Mouse (Mus musculus) heart, embryonic 15.5 days (tissue): Measurements from ENCODE around the gene Rtn1. TPM values are rescaled to one million over a fixed set of nuclear protein-coding genes. Genes with fewer than 3 reads are reported as not detected.

Experiments
- ATAC-seq: fragments of 200-750 bp; cut with Nextera tagmentation; replicated peaks from 2 replicates; pipeline ENCODE4 v1.8.0; 2017; ENCODE audit warnings: low read depth, moderate TSS enrichment; ENCODE audit not compliant: insufficient number of reproducible peaks, insufficient read depth, low FRiP score
- H3K27ac ChIP-seq: fragments of 300-500 bp; sonication (generic); 2 replicates; pipeline ENCODE4 v1.5.1; 2015; ENCODE audit warnings: mild to moderate bottlenecking, inconsistent platforms
- H3K27me3 ChIP-seq: fragments of 300-500 bp; sonication (generic); 2 replicates; pipeline ENCODE4 v1.6.1; 2015; ENCODE audit warnings: inconsistent platforms
- H3K36me3 ChIP-seq: fragments of 300-500 bp; sonication (generic); 2 replicates; pipeline ENCODE4 v1.6.1; 2015; ENCODE audit warnings: mild to moderate bottlenecking, inconsistent platforms
- H3K4me1 ChIP-seq: fragments of 300-500 bp; sonication (generic); replicated peaks from 2 replicates; pipeline ENCODE4 v1.6.1; 2015; ENCODE audit warnings: inconsistent platforms
- H3K4me2 ChIP-seq: fragments of 300-500 bp; sonication (generic); 2 replicates; pipeline ENCODE4 v1.6.1; 2015; ENCODE audit warnings: inconsistent platforms, mild to moderate bottlenecking, moderate library complexity
- H3K4me3 ChIP-seq: fragments of 300-500 bp; sonication (generic); 2 replicates; pipeline ENCODE4 v1.5.1; 2015; ENCODE audit warnings: mild to moderate bottlenecking, inconsistent platforms
- H3K9ac ChIP-seq: fragments of 300-500 bp; sonication (generic); 2 replicates; pipeline ENCODE4 v1.6.1; 2015; ENCODE audit warnings: mild to moderate bottlenecking, inconsistent platforms
- H3K9me3 ChIP-seq: fragments of 300-500 bp; sonication (generic); replicated peaks from 2 replicates; pipeline ENCODE4 v1.6.1; 2016; ENCODE audit warnings: inconsistent platforms
- WGBS: fragments of 180-500 bp; shearing (Covaris S2); methylation state at CpG from one replicate; pipeline ENCODE4 v1.1.7; 2015; ENCODE audit warnings: mixed read lengths; 5-methylcytosine and 5-hydroxymethylcytosine counted together
- polyA plus RNA-seq: library from polyadenylated mRNA; unstranded; fragments of >200 nt; fragmentation: Nextera tagmentation; extraction: Ambion mirVana; gene quantifications from 2 replicates; pipeline ENCODE4 v1.2.1, GENCODE M21; 2015

Gene Rtn1
- polyA plus RNA-seq, 1 experiment from 2014 or later, result 12.8 TPM

DNA sequence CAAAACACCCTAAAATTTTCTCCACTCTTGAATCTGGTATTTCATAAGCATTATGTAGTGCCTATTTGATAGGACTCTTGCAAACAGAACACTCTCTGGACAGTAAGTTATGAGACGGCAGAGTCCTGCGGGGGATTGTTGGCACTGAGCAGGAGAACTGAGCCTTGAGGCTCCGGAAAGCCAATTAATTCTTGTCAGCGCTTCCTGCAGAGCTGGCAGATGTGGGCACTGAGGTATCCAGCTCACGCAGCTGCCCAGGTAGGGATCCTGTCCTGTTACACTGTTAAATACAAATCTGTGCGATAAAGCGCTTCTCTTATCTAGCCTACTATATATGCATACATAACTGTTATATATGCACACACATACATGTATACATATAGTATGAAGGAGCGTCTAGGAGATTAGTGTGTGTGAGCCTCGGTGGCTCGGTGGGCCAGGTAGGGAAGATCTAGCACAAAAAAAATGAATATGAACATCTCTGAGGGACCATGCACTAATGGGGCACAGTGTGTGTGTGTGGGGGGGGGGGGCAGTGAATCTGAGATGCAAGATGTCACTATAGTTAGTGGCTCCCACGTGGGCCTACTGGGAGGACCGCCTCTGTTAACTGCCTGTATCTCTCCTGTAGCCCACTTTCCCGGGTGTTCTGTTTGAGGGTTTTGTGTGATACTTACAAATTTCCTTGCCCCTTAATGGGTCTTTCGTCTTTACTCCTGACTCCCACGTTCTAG, 93.0 kb downstream of the Rtn1 start:
- no peaks in the 10 kb centered on the region for H3K4me1 ChIP-seq
- H3K36me3 ChIP-seq, result no peaks in the 10 kb centered on the region
- no peak for ATAC-seq
- H3K4me3 ChIP-seq, result no peak overlapping the region
- no peak overlapping the region for H3K4me2 ChIP-seq
- H3K27me3 ChIP-seq, result no peaks in the 10 kb centered on the region
- WGBS, result 64% methylated on average over 15 of the region's 15 CpGs
- H3K27ac ChIP-seq, result no peak overlapping the region
- H3K9me3 ChIP-seq, result no peaks in the 10 kb centered on the region
- H3K9ac ChIP-seq, result no peak overlapping the region

- Histone ChIP-seq H3K27me3 (no peaks in the 10 kb centered on the region), H3K4me2 (no peak overlapping the region), H3K4me1 (no peaks in the 10 kb centered on the region), H3K36me3 (no peaks in the 10 kb centered on the region), H3K4me3 (no peak overlapping the region), H3K9me3 (no peaks in the 10 kb centered on the region), H3K27ac (no peak overlapping the region), H3K9ac (no peak overlapping the region)
- no peak for ATAC-seq
- WGBS, result 73% methylated on average over 6 of the region's 6 CpGs
These were observed 98.0 kb downstream of the Rtn1 start for GRCm38 (mm10) chr12:72310818-72311217.

DNA sequence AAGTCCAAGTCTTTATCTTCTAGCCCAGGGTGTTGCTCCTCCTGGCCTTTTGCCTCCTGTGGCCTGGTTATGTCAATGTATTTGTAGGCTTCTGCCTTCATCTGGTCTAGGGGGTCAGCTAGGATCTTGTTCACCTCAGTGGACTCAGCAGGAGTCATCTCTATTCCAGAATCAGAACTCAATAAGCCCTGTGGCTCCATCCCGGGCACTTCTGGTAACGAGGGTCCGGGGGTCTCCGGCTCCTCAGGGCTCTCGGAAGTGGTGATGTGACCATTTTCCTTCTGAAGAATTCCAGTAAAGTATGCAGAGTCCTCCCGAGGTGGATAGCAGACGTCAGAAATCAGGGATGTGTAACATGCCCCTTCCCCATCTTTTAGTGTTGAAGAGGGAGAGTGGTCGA, 100.3 kb downstream of the Rtn1 start:
- H3K4me1 ChIP-seq, result no peaks in the 10 kb centered on the region
- no peaks in the 10 kb centered on the region for H3K36me3 ChIP-seq
- no peak overlapping the region for H3K4me3 ChIP-seq
- no peak overlapping the region for H3K27ac ChIP-seq
- H3K27me3 ChIP-seq, result no peaks in the 10 kb centered on the region
- no peak for ATAC-seq
- no peak overlapping the region for H3K9ac ChIP-seq
- H3K9me3 ChIP-seq, result no peaks in the 10 kb centered on the region
- WGBS, result 72% methylated on average over 8 of the region's 8 CpGs
- no peak overlapping the region for H3K4me2 ChIP-seq

GRCm38 (mm10) chr12:72306281-72306680, 102.6 kb downstream of the Rtn1 start:
- no peaks in the 10 kb centered on the region for H3K27me3 ChIP-seq
- no peak for ATAC-seq
- H3K36me3 ChIP-seq, result no peaks in the 10 kb centered on the region
- no peak overlapping the region for H3K27ac ChIP-seq
- H3K4me2 ChIP-seq, result no peak overlapping the region
- H3K9ac ChIP-seq, result no peak overlapping the region
- WGBS, result 83% methylated on average over 11 of the region's 11 CpGs
- no peaks in the 10 kb centered on the region for H3K4me1 ChIP-seq
- H3K4me3 ChIP-seq, result no peak overlapping the region
- no peaks in the 10 kb centered on the region for H3K9me3 ChIP-seq

- no peak overlapping the region for H3K9ac ChIP-seq
- no peaks in the 10 kb centered on the region for H3K27me3 ChIP-seq
- H3K4me2 ChIP-seq, result no peak overlapping the region
- H3K4me1 ChIP-seq, result no peaks in the 10 kb centered on the region
- H3K4me3 ChIP-seq, result no peak overlapping the region
- H3K27ac ChIP-seq, result no peak overlapping the region
- no peak for ATAC-seq
- no peaks in the 10 kb centered on the region for H3K9me3 ChIP-seq
- WGBS, result 53% methylated on average over 5 of the region's 5 CpGs
- H3K36me3 ChIP-seq, result no peaks in the 10 kb centered on the region
These were observed 103.4 kb downstream of the Rtn1 start for GRCm38 (mm10) chr12:72305421-72305820.

DNA sequence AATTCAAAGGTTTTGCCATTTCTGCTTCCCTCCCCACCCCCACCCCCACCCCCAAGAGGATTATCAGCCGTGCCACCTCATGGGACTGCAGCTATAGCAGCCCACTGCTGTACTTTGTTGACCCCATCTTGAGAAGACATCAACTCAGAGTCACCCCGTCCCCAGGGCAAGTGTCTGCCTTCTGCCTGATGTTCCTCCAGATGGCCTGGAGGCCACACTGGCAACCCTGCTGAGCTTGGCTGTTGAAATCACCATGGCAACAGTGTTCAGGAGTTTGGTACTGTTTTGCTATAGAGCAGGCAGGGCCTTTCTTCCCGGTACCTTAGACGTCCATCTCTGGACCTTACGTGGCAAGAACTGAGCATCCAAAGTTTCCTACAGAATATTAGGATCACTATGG, 103.9 kb downstream of the Rtn1 start:
- Histone ChIP-seq H3K9ac (no peak overlapping the region), H3K4me1 (no peaks in the 10 kb centered on the region), H3K36me3 (no peaks in the 10 kb centered on the region), H3K4me2 (no peak overlapping the region), H3K27me3 (no peaks in the 10 kb centered on the region), H3K9me3 (no peaks in the 10 kb centered on the region), H3K27ac (no peak overlapping the region), H3K4me3 (no peak overlapping the region)
- WGBS, result 63% methylated on average over 5 of the region's 5 CpGs
- ATAC-seq, result no peak

- Histone ChIP-seq H3K27ac (no peak overlapping the region), H3K9me3 (no peaks in the 10 kb centered on the region), H3K36me3 (no peaks in the 10 kb centered on the region), H3K4me1 (no peaks in the 10 kb centered on the region), H3K27me3 (no peaks in the 10 kb centered on the region), H3K4me2 (no peak overlapping the region), H3K9ac (no peak overlapping the region), H3K4me3 (no peak overlapping the region)
- 68% methylated on average over 5 of the region's 5 CpGs for WGBS
- no peak for ATAC-seq
These were observed 104.5 kb downstream of the Rtn1 start for GRCm38 (mm10) chr12:72304347-72304688.

DNA sequence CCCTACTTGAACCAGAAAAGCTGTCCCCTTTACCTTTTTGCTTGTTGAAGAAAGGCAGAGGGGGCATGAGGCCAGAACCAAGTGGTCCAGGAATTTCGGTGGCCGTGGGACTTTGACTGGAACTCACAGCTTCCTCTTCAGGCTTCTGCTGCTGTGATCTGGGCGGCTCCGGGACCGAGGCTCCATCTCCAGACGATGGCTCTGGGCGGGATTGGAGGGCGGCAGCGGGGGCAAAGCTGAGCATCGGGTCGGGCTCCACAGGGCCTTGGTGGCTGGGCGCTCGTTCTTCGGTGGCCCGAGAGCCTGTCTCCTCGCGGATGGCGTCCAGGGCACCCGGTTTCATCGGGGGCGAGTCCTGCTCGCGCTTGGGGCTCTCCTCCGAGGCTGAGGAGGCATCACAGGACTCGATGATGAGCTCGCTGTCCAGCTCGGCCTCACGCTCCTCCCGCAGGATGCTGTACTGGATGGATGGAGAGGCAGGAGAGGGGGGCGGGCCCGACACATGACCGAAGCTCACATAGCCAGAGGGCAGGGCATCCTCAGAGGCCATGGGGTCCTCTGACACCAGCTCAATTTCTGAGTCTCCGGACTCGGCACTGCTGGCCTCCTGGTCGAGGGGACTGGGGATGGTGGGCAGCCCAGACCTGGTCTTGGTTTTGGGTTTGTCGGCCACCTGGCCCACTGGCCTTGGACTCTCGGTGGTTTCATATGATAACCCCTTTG, 105.1 kb downstream of the Rtn1 start:
- Histone ChIP-seq H3K9ac (no peak overlapping the region), H3K4me2 (no peak overlapping the region), H3K27ac (no peak overlapping the region), H3K4me1 (no peaks in the 10 kb centered on the region), H3K9me3 (no peaks in the 10 kb centered on the region), H3K36me3 (no peaks in the 10 kb centered on the region), H3K27me3 (no peaks in the 10 kb centered on the region), H3K4me3 (no peak overlapping the region)
- no peak for ATAC-seq
- WGBS, result 64% methylated on average over 37 of the region's 37 CpGs

GRCm38 (mm10) chr12:72301431-72301830, 107.4 kb downstream of the Rtn1 start:
- no peak overlapping the region for H3K27ac ChIP-seq
- no peak overlapping the region for H3K4me2 ChIP-seq
- 63% methylated on average over 8 of the region's 8 CpGs for WGBS

GRCm38 (mm10) chr12:72300971-72301370, 107.9 kb downstream of the Rtn1 start:
- no peaks in the 10 kb centered on the region for H3K36me3 ChIP-seq
- no peaks in the 10 kb centered on the region for H3K27me3 ChIP-seq
- WGBS, result 69% methylated on average over 8 of the region's 8 CpGs
- H3K4me3 ChIP-seq, result no peak overlapping the region
- no peaks in the 10 kb centered on the region for H3K9me3 ChIP-seq
- no peaks in the 10 kb centered on the region for H3K4me1 ChIP-seq
- no peak overlapping the region for H3K4me2 ChIP-seq
- H3K27ac ChIP-seq, result no peak overlapping the region
- no peak for ATAC-seq
- no peak overlapping the region for H3K9ac ChIP-seq

More at GRCm38 (mm10) chr12:72301431-72301830, 107.4 kb downstream of the Rtn1 start:
- no peak for ATAC-seq
- Histone ChIP-seq H3K9me3 (no peaks in the 10 kb centered on the region), H3K36me3 (no peaks in the 10 kb centered on the region), H3K27me3 (no peaks in the 10 kb centered on the region), H3K9ac (no peak overlapping the region), H3K4me1 (no peaks in the 10 kb centered on the region), H3K4me3 (no peak overlapping the region)

DNA sequence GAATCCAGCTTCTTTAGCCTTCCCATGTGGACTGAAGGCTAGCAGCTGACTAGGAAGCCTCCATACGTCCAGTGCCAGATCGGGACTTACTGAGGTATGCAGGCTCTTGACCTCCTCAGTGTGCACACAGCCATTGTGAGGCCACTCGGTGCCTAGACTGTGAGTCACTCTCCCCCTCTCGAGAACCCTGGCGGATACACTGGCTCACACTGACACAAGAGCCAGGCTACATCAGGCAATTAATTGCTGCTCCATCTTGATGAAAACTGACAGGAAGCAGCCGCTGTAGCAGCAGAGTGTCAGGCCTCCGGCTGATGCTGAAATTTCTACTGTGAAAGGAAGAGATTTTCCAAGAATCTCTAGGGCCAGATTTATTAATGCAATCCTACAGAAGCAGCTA, 110.6 kb downstream of the Rtn1 start:
- Histone ChIP-seq H3K27ac (no peak overlapping the region), H3K4me2 (no peak overlapping the region), H3K4me3 (no peak overlapping the region), H3K9ac (no peak overlapping the region), H3K9me3 (no peaks in the 10 kb centered on the region), H3K36me3 (no peaks in the 10 kb centered on the region), H3K27me3 (no peaks in the 10 kb centered on the region), H3K4me1 (no peaks in the 10 kb centered on the region)
- ATAC-seq, result no peak
- WGBS, result 34% methylated on average over 7 of the region's 7 CpGs

GRCm38 (mm10) chr12:72296552-72296951, 112.3 kb downstream of the Rtn1 start:
- H3K4me1 ChIP-seq, result no peaks in the 10 kb centered on the region
- H3K27ac ChIP-seq, result no peak overlapping the region
- 79% methylated on average over 5 of the region's 5 CpGs for WGBS

More at GRCm38 (mm10) chr12:72296552-72296951, 112.3 kb downstream of the Rtn1 start:
- H3K9me3 ChIP-seq, result peaks cover 6% of the 10 kb centered on the region; the same call in 1 of the 2 replicates
- no peak overlapping the region for H3K4me2 ChIP-seq
- H3K27me3 ChIP-seq, result no peaks in the 10 kb centered on the region
- no peak overlapping the region for H3K4me3 ChIP-seq
- H3K36me3 ChIP-seq, result no peaks in the 10 kb centered on the region
- no peak for ATAC-seq
- H3K9ac ChIP-seq, result no peak overlapping the region
